In the genomic region with DNA sequence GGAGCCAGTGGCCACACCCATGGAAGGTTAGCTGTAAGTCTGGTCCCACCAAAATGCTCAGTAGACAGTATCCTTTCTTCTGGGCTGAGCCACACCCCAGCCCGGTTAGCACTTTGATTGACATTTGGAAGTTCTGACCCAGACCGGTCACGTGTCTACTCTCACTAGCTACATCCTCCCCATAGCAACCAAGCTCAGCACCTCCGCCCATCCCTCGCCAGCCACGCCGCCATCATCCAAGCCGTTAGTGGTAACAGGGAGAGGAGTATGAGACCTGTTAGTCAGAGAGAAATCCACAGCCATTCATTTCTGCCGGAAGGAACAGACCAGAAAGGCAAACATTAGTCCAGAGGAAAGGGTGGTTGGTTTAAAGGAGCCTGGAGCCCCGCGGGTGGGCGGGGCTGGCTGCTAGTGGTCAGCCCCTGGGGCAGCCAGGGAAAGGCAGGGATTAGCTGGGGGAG, we compare ENCODE assay signal across 8 mouse cellular contexts. TPM values are rescaled to one million over a fixed set of nuclear protein-coding genes. Genes with fewer than 3 reads are reported as not detected.
DNase-seq lines count a peak whose midpoint lies in the region; ATAC-seq and TF ChIP-seq lines count a peak whose summit lies in the region.

No protein-coding gene starts in this region.

- ATAC-seq in frontal cortex, adult (ENCODE audit: low TSS enrichment) = peak; percentile 25
- ATAC-seq in limb, embryonic 14.5 days (ENCODE audit: low FRiP score, low read depth) = no peak
- ATAC-seq in stomach, embryonic 16.5 days (ENCODE audit: insufficient read depth, low FRiP score) = no peak

- peak overlapping the region; percentile 28; the same call in 1 of the 2 replicates for H3K4me2 ChIP-seq in limb, embryonic 14.5 days (replicated peaks; ENCODE audit: low read depth, low read length, severe bottlenecking)
- H3K4me2 ChIP-seq in stomach, embryonic 16.5 days (ENCODE audit: low read depth, low read length) = peak overlapping the region; percentile 8; the same call in 1 of the 2 replicates

- WGBS in limb, embryonic 14.5 days = 20% methylated on average over 12 of the region's 12 CpGs
- WGBS in stomach, embryonic 16.5 days = 19% methylated on average over 12 of the region's 12 CpGs

- peaks cover 9% of the 10 kb centered on the region; the same call in 1 of the 2 replicates for H3K4me1 ChIP-seq in limb, embryonic 14.5 days (ENCODE audit: control insufficient read depth, insufficient read depth, low read length)
- H3K4me1 ChIP-seq in stomach, embryonic 16.5 days (ENCODE audit: control insufficient read depth, insufficient read depth, low read length) = peaks cover 11% of the 10 kb centered on the region; the same call in 1 of the 2 replicates

- peaks cover 5% of the 10 kb centered on the region; the same call in 1 of the 2 replicates for H3K36me3 ChIP-seq in limb, embryonic 14.5 days (ENCODE audit: control insufficient read depth, insufficient read depth, low read length)
- no peaks in the 10 kb centered on the region for H3K36me3 ChIP-seq in stomach, embryonic 16.5 days (ENCODE audit: control insufficient read depth, insufficient read depth, low read length)

- no peak overlapping the region for H3K4me3 ChIP-seq in limb, embryonic 14.5 days (replicated peaks; ENCODE audit: low read length)
- 0 out of 2 replicates have a peak overlapping the region, but pooled peaks have one; percentile 0 for H3K4me3 ChIP-seq in stomach, embryonic 16.5 days (replicated peaks; ENCODE audit: low read length)

- no peak overlapping the region; the same call in 1 of the 2 replicates for H3K27ac ChIP-seq in limb, embryonic 14.5 days (replicated peaks; ENCODE audit: low read depth, low read length)
- 0 out of 2 replicates have a peak overlapping the region, but pooled peaks have one; percentile 15 for H3K27ac ChIP-seq in stomach, embryonic 16.5 days (ENCODE audit: low read length)

- peak; percentile 45 to 54 for DNase-seq in cerebellum, postnatal 10 days
- no peak for DNase-seq in cerebellum, adult 8-10 months
- DNase-seq in 3134 (ENCODE audit: extremely low read depth, insufficient read length, low spot score) = peak; percentile 27
- DNase-seq in limb, embryonic 14.5 days (ENCODE audit: low spot score) = no peak
- DNase-seq in ovary, postnatal 10 days (ENCODE audit: low spot score) = no peak
- no peak for DNase-seq in c-Kit-positive CD71-positive TER-119-positive erythroid progenitor cells, embryonic 14.5 days (ENCODE audit: low spot score)

- no peaks in the 10 kb centered on the region for H3K9me3 ChIP-seq in limb, embryonic 14.5 days (ENCODE audit: control insufficient read depth, low read length)
- H3K9me3 ChIP-seq in stomach, embryonic 16.5 days (replicated peaks; ENCODE audit: control insufficient read depth, low read length) = no peaks in the 10 kb centered on the region

- 0 out of 2 replicates have a peak overlapping the region, but pooled peaks have one; percentile 1 for H3K9ac ChIP-seq in limb, embryonic 14.5 days (ENCODE audit: low read depth, low read length, severe bottlenecking)
- no peak overlapping the region for H3K9ac ChIP-seq in stomach, embryonic 16.5 days (ENCODE audit: low read length)

- no peak for TF ChIP-seq POLR2A in limb, embryonic 14.5 days (IDR thresholded peaks at IDR 0.05; ENCODE audit: borderline replicate concordance, extremely low read depth, insufficient read depth, insufficient read length)

- no peaks in the 10 kb centered on the region for H3K27me3 ChIP-seq in limb, embryonic 14.5 days (ENCODE audit: control insufficient read depth, insufficient read depth, low read length)
- no peaks in the 10 kb centered on the region for H3K27me3 ChIP-seq in stomach, embryonic 16.5 days (ENCODE audit: control insufficient read depth, insufficient read depth, low read length)

RNA-seq across cellular contexts. Expression of a gene that starts 37.0 kb away (rescaled TPM):
- polyA plus RNA-seq in limb, embryonic 14.5 days (2012; rRNA removed) = 1.2 and 2.3 TPM in 2 replicates
- polyA plus RNA-seq in limb, embryonic 14.5 days (2014; fragmentation: Nextera tagmentation; extraction: Ambion mirVana) = 1.8 and 2.1 TPM in 2 replicates
- 1.6 and 1.9 TPM in 2 replicates for polyA plus RNA-seq in stomach, embryonic 16.5 days (2015; fragmentation: Nextera tagmentation; extraction: Ambion mirVana)

RNA-seq across cellular contexts. Expression of a gene that starts 40.3 kb away (rescaled TPM):
- polyA plus RNA-seq in limb, embryonic 14.5 days (2012; rRNA removed) = 0.50 and 0.54 TPM in 2 replicates
- polyA plus RNA-seq in limb, embryonic 14.5 days (2014; fragmentation: Nextera tagmentation; extraction: Ambion mirVana) = 1.9 and 2.2 TPM in 2 replicates
- 4.0 and 4.1 TPM in 2 replicates for polyA plus RNA-seq in stomach, embryonic 16.5 days (2015; fragmentation: Nextera tagmentation; extraction: Ambion mirVana)

Comparison
In these comparisons a context has a peak if more than half of its experiments do, and no peak if none do; other contexts are left out.
1. DNase-seq: peak in cerebellum, postnatal 10 days (2 of 2) and 3134 (single experiment); none in cerebellum, adult 8-10 months (single experiment), limb, embryonic 14.5 days (single experiment), ovary, postnatal 10 days (single experiment) and c-Kit-positive CD71-positive TER-119-positive erythroid progenitor cells, embryonic 14.5 days (single experiment).